Mouse (Mus musculus): ENCODE data around the gene Tecpr2.

GRCm38 (mm10) chr12:110984598-110984997 is 95.5 kb downstream of the Tecpr2 start:
- no peak for TF ChIP-seq CTCF (IDR thresholded peaks at IDR 0.05; ENCODE audit: low read depth)
- no peak for TF ChIP-seq EP300 (optimal IDR thresholded peaks at IDR 0.05)
